Mouse (Mus musculus) kidney, postnatal 0 days (tissue): Measurements from ENCODE around the gene Ikbip. TPM values are rescaled to one million over a fixed set of nuclear protein-coding genes. Genes with fewer than 3 reads are reported as not detected.

Source experiments
- ATAC-seq: fragments of 200-750 bp; cut with Nextera tagmentation; replicated peaks from 2 replicates; pipeline ENCODE4 v1.8.0; 2017; ENCODE audit warnings: low read depth, moderate number of reproducible peaks, moderate TSS enrichment, moderate library complexity; ENCODE audit not compliant: low FRiP score
- DNase-seq: peaks from one replicate; pipeline ENCODE4 v3.0.0-alpha.2; 2016; ENCODE audit warnings: low spot score
- H3K27ac ChIP-seq: fragments of 300-500 bp; sonication (generic); 2 replicates; pipeline ENCODE4 v1.5.1; 2014; ENCODE audit warnings: mild to moderate bottlenecking
- H3K27me3 ChIP-seq: fragments of 300-500 bp; sonication (generic); 2 replicates; pipeline ENCODE4 v1.6.1; 2014; ENCODE audit warnings: low read length, mixed read lengths; ENCODE audit not compliant: insufficient read depth
- H3K36me3 ChIP-seq: fragments of 300-500 bp; sonication (generic); 2 replicates; pipeline ENCODE4 v1.6.1; 2014; ENCODE audit warnings: low read length, mixed read lengths; ENCODE audit not compliant: insufficient read depth
- H3K4me1 ChIP-seq: fragments of 300-500 bp; sonication (generic); replicated peaks from 2 replicates; pipeline ENCODE4 v1.6.1; 2014; ENCODE audit warnings: antibody characterized with exemption, low read length, mixed read lengths; ENCODE audit not compliant: insufficient read depth
- H3K4me2 ChIP-seq: fragments of 300-500 bp; sonication (generic); 2 replicates; pipeline ENCODE4 v1.6.1; 2014; ENCODE audit warnings: mild to moderate bottlenecking, low read length, moderate library complexity, mixed read lengths
- H3K4me3 ChIP-seq: fragments of 300-500 bp; sonication (generic); replicated peaks from 2 replicates; pipeline ENCODE4 v1.5.1; 2014; ENCODE audit warnings: low read depth, low read length
- H3K9ac ChIP-seq: fragments of 300-500 bp; sonication (generic); 2 replicates; pipeline ENCODE4 v1.6.1; 2014; ENCODE audit warnings: low read depth, low read length
- H3K9me3 ChIP-seq: fragments of 300-500 bp; sonication (generic); replicated peaks from 2 replicates; pipeline ENCODE4 v1.6.1; 2016; ENCODE audit warnings: low read length, inconsistent platforms, mixed read lengths
- CTCF ChIP-seq: IDR thresholded peaks from 2 replicates; pipeline ENCODE4 v1.5.1; 2016; ENCODE audit warnings: antibody characterized with exemption, low read depth, mild to moderate bottlenecking, moderate library complexity
- WGBS: fragments of 180-500 bp; shearing (Covaris S2); extraction: QIAGEN DNeasy Blood & Tissue Kit; methylation state at CpG from one replicate; pipeline ENCODE4 v1.1.7; 2014; 5-methylcytosine and 5-hydroxymethylcytosine counted together
- polyA plus RNA-seq: library from polyadenylated mRNA; unstranded; fragments of >200 nt; fragmentation: Nextera tagmentation; extraction: Ambion mirVana; gene quantifications from 2 replicates; pipeline ENCODE4 v1.2.1, GENCODE M21; 2015

Ikbip gene
- polyA plus RNA-seq, 1 experiment from 2014 or later: 48.1 TPM

GRCm38 (mm10) chr10:91102799-91103590, 20.3 kb downstream of the Ikbip start:
- no peaks in the 10 kb centered on the region for H3K9me3 ChIP-seq
- 92% methylated on average over 14 of the region's 14 CpGs for WGBS
- no peaks in the 10 kb centered on the region for H3K4me1 ChIP-seq

GRCm38 (mm10) chr10:91105981-91106380, 23.2 kb downstream of the Ikbip start:
- DNase-seq (no peak), ATAC-seq (no peak)
- no peak overlapping the region for H3K27ac ChIP-seq
- H3K9me3 ChIP-seq: no peaks in the 10 kb centered on the region
- no peak overlapping the region for H3K4me2 ChIP-seq
- H3K27me3 ChIP-seq: no peaks in the 10 kb centered on the region
- no peaks in the 10 kb centered on the region for H3K4me1 ChIP-seq
- TF ChIP-seq CTCF: no peak
- H3K4me3 ChIP-seq: no peak overlapping the region
- WGBS: 86% methylated on average over 3 of the region's 3 CpGs
- H3K36me3 ChIP-seq: peaks cover 8% of the 10 kb centered on the region; the same call in 1 of the 2 replicates
- H3K9ac ChIP-seq: no peak overlapping the region

More at GRCm38 (mm10) chr10:91102799-91103590, 20.3 kb downstream of the Ikbip start:
- Histone ChIP-seq H3K9ac (no peak overlapping the region), H3K4me2 (no peak overlapping the region), H3K27ac (no peak overlapping the region), H3K36me3 (peaks cover 8% of the 10 kb centered on the region), H3K4me3 (no peak overlapping the region), H3K27me3 (no peaks in the 10 kb centered on the region)
- TF ChIP-seq CTCF: no peak
- no peak for ATAC-seq
- no peak for DNase-seq

GRCm38 (mm10) chr10:91109841-91110240, 27.1 kb downstream of the Ikbip start:
- TF ChIP-seq CTCF: no peak
- H3K9me3 ChIP-seq: no peaks in the 10 kb centered on the region
- no peak for DNase-seq
- H3K4me1 ChIP-seq: no peaks in the 10 kb centered on the region
- no peak for ATAC-seq
- H3K4me3 ChIP-seq: no peak overlapping the region
- peaks cover 18% of the 10 kb centered on the region for H3K36me3 ChIP-seq
- H3K27ac ChIP-seq: no peak overlapping the region
- H3K9ac ChIP-seq: no peak overlapping the region
- no peak overlapping the region for H3K4me2 ChIP-seq
- H3K27me3 ChIP-seq: no peaks in the 10 kb centered on the region
- 59% methylated on average over 4 of the region's 4 CpGs for WGBS

- DNase-seq: no peak
- no peak overlapping the region for H3K27ac ChIP-seq
- H3K4me1 ChIP-seq: no peaks in the 10 kb centered on the region
- no peak for TF ChIP-seq CTCF
- H3K36me3 ChIP-seq: peaks cover 70% of the 10 kb centered on the region
- WGBS: 92% methylated on average over 12 of the region's 12 CpGs
- H3K4me2 ChIP-seq: no peak overlapping the region
- ATAC-seq: no peak
- no peaks in the 10 kb centered on the region for H3K9me3 ChIP-seq
- no peak overlapping the region for H3K9ac ChIP-seq
- no peak overlapping the region for H3K4me3 ChIP-seq
- no peaks in the 10 kb centered on the region for H3K27me3 ChIP-seq
Observed at GRCm38 (mm10) chr10:91116958-91117357, 34.2 kb downstream of the Ikbip start.

- H3K9me3 ChIP-seq: no peaks in the 10 kb centered on the region
- peak overlapping the region; percentile 88 for H3K9ac ChIP-seq
- no peak for TF ChIP-seq CTCF
- no peaks in the 10 kb centered on the region for H3K27me3 ChIP-seq
- peaks cover 30% of the 10 kb centered on the region for H3K36me3 ChIP-seq
- ATAC-seq: no peak
- H3K4me2 ChIP-seq: peak overlapping the region; percentile 66
- H3K27ac ChIP-seq: peak overlapping the region; percentile 93; the same call in 1 of the 2 replicates
- WGBS: 17% methylated on average over 6 of the region's 6 CpGs
- peak overlapping the region; percentile 79 for H3K4me3 ChIP-seq
- no peak for DNase-seq
- H3K4me1 ChIP-seq: 0 out of 2 replicates have a peak, but pooled peaks cover 5% of the 10 kb centered on the region
Observed at GRCm38 (mm10) chr10:91122646-91123045, 39.9 kb downstream of the Ikbip start.

- Histone ChIP-seq H3K27me3 (no peaks in the 10 kb centered on the region), H3K9ac (peak overlapping the region; percentile 88), H3K27ac (peak overlapping the region; percentile 93), H3K36me3 (peaks cover 24% of the 10 kb centered on the region), H3K4me2 (peak overlapping the region; percentile 66), H3K9me3 (no peaks in the 10 kb centered on the region), H3K4me3 (peak overlapping the region; percentile 79), H3K4me1 (0 out of 2 replicates have a peak, but pooled peaks cover 5% of the 10 kb centered on the region)
- under 1% methylated on average over 37 of the region's 44 CpGs for WGBS
- ATAC-seq (peak; percentile 57), DNase-seq (peak; percentile 40)
- no peak for TF ChIP-seq CTCF
Observed at GRCm38 (mm10) chr10:91123281-91123827, 40.6 kb downstream of the Ikbip start.
